Comparison of ENCODE assay signal across 25 mouse cellular contexts in the genomic region with DNA sequence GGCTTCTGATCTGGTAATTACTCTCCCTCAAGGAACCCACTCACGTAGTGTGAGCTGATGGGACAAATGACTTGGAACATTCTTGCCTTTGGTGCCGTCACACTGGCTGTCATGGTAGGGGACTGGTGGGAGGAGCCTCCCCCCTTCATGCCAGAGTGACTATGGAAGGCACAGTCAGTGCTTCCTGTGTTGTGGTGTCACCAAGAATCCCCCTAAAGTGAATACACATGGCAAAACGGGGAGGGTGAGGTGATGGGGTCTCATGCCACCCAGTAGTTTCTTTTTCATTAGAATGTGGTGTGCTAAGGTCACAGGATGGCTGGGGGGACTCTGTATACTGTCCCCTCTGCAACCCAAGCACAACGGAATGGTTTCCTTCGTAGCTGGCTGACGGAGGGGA. TPM values are rescaled to one million over a fixed set of nuclear protein-coding genes. Genes with fewer than 3 reads are reported as not detected.
DNase-seq lines count a peak whose midpoint lies in the region; ATAC-seq lines count a peak whose summit lies in the region.
"Had no signal": no experiment of that assay in that cellular context is flagged by ENCODE, and none has a peak within 500 bp of the region (broad histone marks: within the 10 kb centered on the region; RNA-seq: fewer than 3 reads in every experiment).

No protein-coding gene starts in this region.

- no peaks in the 10 kb centered on the region for H3K27me3 ChIP-seq in liver, embryonic 11.5 days (replicated peaks; ENCODE audit: control insufficient read depth, insufficient read depth, low read length)
- no peaks in the 10 kb centered on the region for H3K27me3 ChIP-seq in splenic B cell, adult 2 months (ENCODE audit: control insufficient read depth, insufficient read depth, low read length, poor library complexity, severe bottlenecking)
- H3K27me3 ChIP-seq: embryonic facial prominence, embryonic 12.5 days; heart, embryonic 13.5 days; hindbrain, embryonic 15.5 days; limb, embryonic 13.5 days; midbrain, embryonic 12.5 days had no signal

- 76% methylated on average over 6 of the region's 6 CpGs for WGBS in liver, embryonic 11.5 days

- no peaks in the 10 kb centered on the region for H3K36me3 ChIP-seq in liver, embryonic 11.5 days (ENCODE audit: control insufficient read depth, insufficient read depth, low read length)
- peaks cover 3% of the 10 kb centered on the region for H3K36me3 ChIP-seq in splenic B cell, adult 2 months (ENCODE audit: control insufficient read depth, insufficient read depth, low read length, poor library complexity, severe bottlenecking)
- H3K36me3 ChIP-seq: embryonic facial prominence, embryonic 12.5 days; limb, embryonic 13.5 days; midbrain, embryonic 12.5 days had no signal

- H3K9ac ChIP-seq in liver, embryonic 11.5 days (ENCODE audit: low read depth, low read length): no peak overlapping the region
- H3K9ac ChIP-seq: embryonic facial prominence, embryonic 12.5 days; forebrain, postnatal 0 days; heart, embryonic 13.5 days; hindbrain, embryonic 15.5 days; limb, embryonic 13.5 days; midbrain, embryonic 12.5 days had no signal

- no peak overlapping the region for H3K4me3 ChIP-seq in liver, embryonic 11.5 days (ENCODE audit: low read depth, low read length)
- H3K4me3 ChIP-seq: embryonic facial prominence, embryonic 12.5 days; heart, adult 2 months; heart, embryonic 13.5 days; hindbrain, embryonic 15.5 days; limb, embryonic 13.5 days; midbrain, embryonic 12.5 days had no signal

- no peak for ATAC-seq in liver, embryonic 11.5 days (replicated peaks; ENCODE audit: low FRiP score)
- ATAC-seq: activated CD4-positive, CD25-positive, alpha-beta regulatory T cell, adult 4 months; forebrain, postnatal 0 days; intestine, embryonic 16.5 days; lung, postnatal 0 days had no signal

- no peak overlapping the region for H3K27ac ChIP-seq in liver, embryonic 11.5 days (ENCODE audit: low read depth, low read length)
- H3K27ac ChIP-seq: embryonic facial prominence, embryonic 12.5 days; heart, adult 2 months; hindbrain, embryonic 15.5 days; limb, embryonic 13.5 days; macrophage; midbrain, embryonic 12.5 days had no signal

- H3K4me1 ChIP-seq in liver, embryonic 11.5 days (replicated peaks; ENCODE audit: control insufficient read depth, insufficient read depth, low read length): peaks cover 52% of the 10 kb centered on the region

- no peak overlapping the region for H3K4me2 ChIP-seq in liver, embryonic 11.5 days
- H3K4me2 ChIP-seq: embryonic facial prominence, embryonic 12.5 days; heart, embryonic 13.5 days; hindbrain, embryonic 15.5 days; limb, embryonic 13.5 days; midbrain, embryonic 12.5 days had no signal

- peak; percentile 14 for DNase-seq in cerebellum, adult 9-10 months
- no peak for DNase-seq in cerebellum, adult 8-10 months
- DNase-seq in liver: peak; percentile 2
- DNase-seq in liver, embryonic 11.5 days (ENCODE audit: low spot score): no peak
- peak; percentile 2 to 3 for DNase-seq in thymus, postnatal 36 days
- DNase-seq in thymus, postnatal 25 days: no peak
- DNase-seq in splenic B cell, adult 2 months (ENCODE audit: low read depth, low spot score): peak; percentile 74
- no peak for DNase-seq in right cerebral cortex, postnatal 10 days (ENCODE audit: low spot score in 2 of 2)
- DNase-seq: adrenal gland, adult 8-10 months; cerebellum, postnatal 14 days; forebrain, postnatal 0 days; gastrocnemius, postnatal 25 days; heart, adult 2 months; heart, postnatal 14 days; kidney, postnatal 36 days; right cerebral cortex, postnatal 14 days had no signal

- H3K9me3 ChIP-seq in liver, embryonic 11.5 days (ENCODE audit: control insufficient read depth, low read length): no peaks in the 10 kb centered on the region
- H3K9me3 ChIP-seq: embryonic facial prominence, embryonic 12.5 days; heart, embryonic 13.5 days; hindbrain, embryonic 15.5 days; limb, embryonic 13.5 days; midbrain, embryonic 12.5 days had no signal

RNA-seq across cellular contexts. Expression of a gene that starts 11.6 kb away (rescaled TPM):
- 6.5 and 6.7 TPM in 2 replicates for polyA plus RNA-seq in liver, embryonic 11.5 days (2014; fragmentation: Nextera tagmentation; extraction: Ambion mirVana)

Comparison
In these comparisons a context has a peak if more than half of its experiments do, and no peak if none do; other contexts are left out.
1. DNase-seq: peak in cerebellum, adult 9-10 months (single experiment), liver (single experiment), thymus, postnatal 36 days (2 of 2) and splenic B cell, adult 2 months (single experiment); none in cerebellum, adult 8-10 months (single experiment), liver, embryonic 11.5 days (single experiment), thymus, postnatal 25 days (single experiment) and right cerebral cortex, postnatal 10 days (0 of 2).